Mouse (Mus musculus) lung, adult 2 months (tissue): Measurements from ENCODE around the gene Gramd1b.

Experiments used
- CTCF ChIP-seq: fragments of 200-500 bp; IDR thresholded peaks from 2 replicates; pipeline ENCODE4 v1.5.1; 2011; ENCODE audit warnings: mild to moderate bottlenecking, low read length, control low read depth; ENCODE audit not compliant: insufficient read depth
- POLR2A ChIP-seq: fragments of 200-500 bp; IDR thresholded peaks from 2 replicates; pipeline ENCODE4 v1.6.1; 2011; ENCODE audit warnings: low read depth, mild to moderate bottlenecking, control low read depth, low read length, borderline replicate concordance; ENCODE audit errors: extremely low read depth

GRCm38 (mm10) chr9:40531027-40531621 lies at the start of gene Gramd1b:
- TF ChIP-seq CTCF (no peak), POLR2A (no peak)
